Mouse (Mus musculus) MEL (cell line): ENCODE results near the gene Camta1. TPM values are rescaled to one million over a fixed set of nuclear protein-coding genes. Genes with fewer than 3 reads are reported as not detected.

Source experiments
- DNase-seq: peaks from one replicate; pipeline ENCODE4 v3.0.0; 2011; ENCODE audit warnings: low read depth, low spot score
- H3K27ac ChIP-seq: 2 replicates; pipeline ENCODE4 v1.5.1; 2012; ENCODE audit warnings: low read depth, mild to moderate bottlenecking, control low read depth, low read length, moderate library complexity; ENCODE audit not compliant: control insufficient read depth
- H3K27me3 ChIP-seq, 2 experiments: fragments of 150-350 bp in 1 of 2; sonication (generic) in 1 of 2; 2 replicates each; pipeline ENCODE4 v1.6.1; 2012; ENCODE audit warnings: low read length in 2 of 2, mild to moderate bottlenecking in 2 of 2, improper control_type of control experiment in 1 of 2, moderate library complexity in 1 of 2; ENCODE audit not compliant: insufficient read depth in 2 of 2, control insufficient read depth in 1 of 2
- H3K36me3 ChIP-seq, 2 experiments: 2 replicates each; pipeline ENCODE4 v1.6.1; 2012 to 2014; ENCODE audit warnings: low read length in 2 of 2, improper control_type of control experiment in 1 of 2, inconsistent platforms in 1 of 2, mild to moderate bottlenecking in 1 of 2; ENCODE audit not compliant: insufficient read depth in 2 of 2, control insufficient read depth in 1 of 2
- H3K4me1 ChIP-seq, 2 experiments: fragments of 150-350 bp in 1 of 2; sonication (generic) in 1 of 2; 2 replicates each; pipeline ENCODE4 v1.6.1; 2012; ENCODE audit warnings: low read length in 2 of 2, improper control_type of control experiment in 1 of 2, mild to moderate bottlenecking in 1 of 2; ENCODE audit not compliant: insufficient read depth in 2 of 2, control insufficient read depth in 1 of 2
- H3K4me3 ChIP-seq, 2 experiments: fragments of 150-350 bp in 1 of 2; sonication (generic) in 1 of 2; 2 replicates each; pipeline ENCODE4 v1.5.1; 2012; ENCODE audit warnings: low read depth in 2 of 2, low read length in 2 of 2, mild to moderate bottlenecking in 2 of 2, moderate library complexity in 2 of 2, control low read depth in 1 of 2, improper control_type of control experiment in 1 of 2; ENCODE audit not compliant: control insufficient read depth in 1 of 2, insufficient read depth in 1 of 2
- H3K79me2 ChIP-seq: 2 replicates; pipeline ENCODE4 v1.6.1; 2012; ENCODE audit warnings: mild to moderate bottlenecking, low read length, moderate library complexity; ENCODE audit not compliant: control insufficient read depth, poor library complexity, insufficient read depth
- H3K9ac ChIP-seq: 2 replicates; pipeline ENCODE4 v1.6.1; 2012; ENCODE audit warnings: low read depth, mild to moderate bottlenecking, control low read depth, low read length, moderate library complexity; ENCODE audit not compliant: control insufficient read depth, poor library complexity, severe bottlenecking
- H3K9me3 ChIP-seq: fragments of 150-350 bp; sonication (generic); replicated peaks from 2 replicates; pipeline ENCODE4 v1.6.1; 2012; ENCODE audit warnings: mild to moderate bottlenecking, low read length, improper control_type of control experiment, moderate library complexity; ENCODE audit not compliant: insufficient read depth
- ELF1 ChIP-seq: IDR thresholded peaks from 2 replicates; pipeline ENCODE4 v1.6.1; 2014; ENCODE audit warnings: low read depth, mild to moderate bottlenecking, inconsistent platforms, low read length, improper control_type of control experiment, moderate library complexity
- EP300 ChIP-seq, 2 experiments: IDR thresholded peaks; 2 replicates each; pipeline ENCODE4 v1.6.1; 2011; ENCODE audit warnings: improper control_type of control experiment in 2 of 2, low read length in 2 of 2, low read depth in 1 of 2, mild to moderate bottlenecking in 1 of 2
- GABPA ChIP-seq: IDR thresholded peaks from 2 replicates; pipeline ENCODE4 v1.6.1; 2012; ENCODE audit warnings: low read depth, mild to moderate bottlenecking, inconsistent platforms, low read length, improper control_type of control experiment, moderate library complexity
- JUND ChIP-seq: IDR thresholded peaks from 2 replicates; pipeline ENCODE4 v1.6.1; 2011; ENCODE audit warnings: low read depth, mild to moderate bottlenecking, improper control_type of control experiment, low read length
- KAT2A ChIP-seq: conservative IDR thresholded peaks from 2 replicates; pipeline ENCODE4 v1.6.1; 2012; ENCODE audit warnings: low read depth, low read length, improper control_type of control experiment, inconsistent platforms
- MAFK ChIP-seq: IDR thresholded peaks from 2 replicates; pipeline ENCODE4 v1.6.1; 2011; ENCODE audit warnings: low read depth, mild to moderate bottlenecking, low read length, improper control_type of control experiment, borderline replicate concordance
- MAX ChIP-seq: IDR thresholded peaks from 2 replicates; pipeline ENCODE4 v1.6.1; 2011; ENCODE audit warnings: low read length, improper control_type of control experiment
- MXI1 ChIP-seq: IDR thresholded peaks from 2 replicates; pipeline ENCODE4 v1.6.1; 2011; ENCODE audit warnings: mild to moderate bottlenecking, low read depth, low read length, improper control_type of control experiment
- NELFE ChIP-seq: IDR thresholded peaks from 2 replicates; pipeline ENCODE4 v1.6.1; 2011; ENCODE audit warnings: low read depth, low read length, improper control_type of control experiment
- NRF1 ChIP-seq: IDR thresholded peaks from 2 replicates; pipeline ENCODE4 v1.6.1; 2014; ENCODE audit warnings: low read depth, mild to moderate bottlenecking, inconsistent platforms, low read length, improper control_type of control experiment, moderate library complexity; ENCODE audit not compliant: poor library complexity, insufficient read depth, severe bottlenecking
- POLR2A ChIP-seq, 2 experiments: IDR thresholded peaks; 2 replicates each; pipeline ENCODE4 v1.6.1; 2011 to 2012; ENCODE audit warnings: low read length in 2 of 2, mild to moderate bottlenecking in 2 of 2, control low read depth in 1 of 2, improper control_type of control experiment in 1 of 2, low read depth in 1 of 2, moderate library complexity in 1 of 2; ENCODE audit not compliant: control insufficient read depth in 1 of 2, insufficient read depth in 1 of 2, poor library complexity in 1 of 2
- POLR2AphosphoS2 ChIP-seq: IDR thresholded peaks from 2 replicates; pipeline ENCODE4 v1.6.1; 2011; ENCODE audit warnings: low read length, improper control_type of control experiment
- SIN3A ChIP-seq: IDR thresholded peaks from 2 replicates; pipeline ENCODE4 v1.6.1; 2012; ENCODE audit warnings: low read length, improper control_type of control experiment, inconsistent platforms
- SMC3 ChIP-seq: IDR thresholded peaks from 2 replicates; pipeline ENCODE4 v1.6.1; 2011; ENCODE audit warnings: low read depth, low read length, improper control_type of control experiment
- TAL1 ChIP-seq: IDR thresholded peaks from 2 replicates; pipeline ENCODE4 v1.6.1; 2012; ENCODE audit warnings: mild to moderate bottlenecking, inconsistent platforms, low read length, moderate library complexity, mixed read lengths
- TBP ChIP-seq: IDR thresholded peaks from 2 replicates; pipeline ENCODE4 v1.8.0; 2011; ENCODE audit warnings: low read depth, low read length, improper control_type of control experiment
- TCF12 ChIP-seq: IDR thresholded peaks from 2 replicates; pipeline ENCODE4 v1.6.1; 2014; ENCODE audit warnings: low read depth, mild to moderate bottlenecking, inconsistent platforms, low read length, improper control_type of control experiment, moderate library complexity
- USF1 ChIP-seq: IDR thresholded peaks from 2 replicates; pipeline ENCODE4 v1.6.1; 2014; ENCODE audit warnings: low read depth, mild to moderate bottlenecking, inconsistent platforms, low read length, improper control_type of control experiment, moderate library complexity
- USF2 ChIP-seq, 2 experiments: IDR thresholded peaks; 2 replicates each; pipeline ENCODE4 v1.6.1; 2011 to 2012; ENCODE audit warnings: improper control_type of control experiment in 2 of 2, low read length in 2 of 2, borderline replicate concordance in 1 of 2, inconsistent platforms in 1 of 2, low read depth in 1 of 2, mild to moderate bottlenecking in 1 of 2; ENCODE audit not compliant: insufficient read depth in 1 of 2
- ZC3H11A ChIP-seq: IDR thresholded peaks from 2 replicates; pipeline ENCODE4 v1.6.1; 2012; ENCODE audit warnings: low read depth, mild to moderate bottlenecking, inconsistent platforms, low read length, improper control_type of control experiment
- polyA plus RNA-seq, 2 experiments: library from polyadenylated mRNA; stranded (reverse) in 1 of 2; unstranded in 1 of 2; fragments of >175 nt in 1 of 2; fragments of >200 nt in 1 of 2; gene quantifications; 2 replicates each; pipeline versions ENCODE4 v1.2.1 to v1.2.4; 2012; ENCODE audit warnings: low replicate concordance in 2 of 2, low read depth in 1 of 2; ENCODE audit not compliant: insufficient read length in 2 of 2, insufficient read depth in 1 of 2, missing spikeins in 1 of 2
- total RNA-seq: library from RNA; depleted of rRNA; stranded (reverse); fragments of 300-350 nt; gene quantifications from 2 replicates; pipeline ENCODE4 v1.2.3, GENCODE M21; 2012

The Camta1 gene
- total and polyA plus RNA-seq, 3 experiments = 28.2 to 87.5 TPM; not detected in 1

DNA sequence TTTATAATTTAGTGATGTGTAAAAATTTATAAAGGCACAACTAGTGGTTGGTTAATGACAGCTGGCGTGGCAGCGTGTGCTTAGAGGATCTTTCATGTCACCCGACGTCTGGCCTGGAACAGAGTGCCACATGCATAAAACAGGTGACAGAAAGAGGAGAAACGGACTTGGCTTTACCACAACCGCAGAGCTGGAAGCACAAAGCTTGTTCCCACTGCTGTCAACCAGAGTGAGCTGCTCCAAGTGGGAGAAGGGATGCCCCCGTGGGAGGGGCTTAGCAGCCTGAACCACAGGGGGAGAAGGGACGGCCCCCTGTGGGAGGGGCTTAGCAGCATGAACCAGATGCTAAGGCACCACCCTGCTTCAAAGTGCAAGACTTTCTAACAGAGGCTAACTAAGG, 452.9 kb downstream of the Camta1 start:
- Histone ChIP-seq H3K9me3 (no peaks in the 10 kb centered on the region), H3K4me3 (no peak overlapping the region), H3K36me3 (no peaks in the 10 kb centered on the region), H3K27ac (no peak overlapping the region), H3K79me2 (no peaks in the 10 kb centered on the region), H3K4me1 (no peaks in the 10 kb centered on the region), H3K27me3 (no peaks in the 10 kb centered on the region), H3K9ac (no peak overlapping the region)
- no peak for TF ChIP-seq GABPA
- TF ChIP-seq MAFK = no peak
- no peak for TF ChIP-seq SIN3A
- TF ChIP-seq TAL1 = no peak
- TF ChIP-seq NRF1 = no peak
- TF ChIP-seq USF1 = no peak
- no peak for TF ChIP-seq SMC3
- no peak for TF ChIP-seq EP300 (IDR thresholded peaks at IDR 0.05; ENCODE audit: low read depth in 1 of 2, low read length in 2 of 2)
- no peak for TF ChIP-seq ELF1
- TF ChIP-seq ZC3H11A = no peak
- no peak for TF ChIP-seq USF2 (IDR thresholded peaks at IDR 0.05; ENCODE audit: borderline replicate concordance in 1 of 2, insufficient read depth in 1 of 2, low read depth in 1 of 2, low read length in 2 of 2)
- TF ChIP-seq MAX = no peak
- no peak for TF ChIP-seq TBP
- no peak for TF ChIP-seq POLR2A (IDR thresholded peaks at IDR 0.05; ENCODE audit: control insufficient read depth in 1 of 2, insufficient read depth in 1 of 2, low read depth in 1 of 2, low read length in 2 of 2, poor library complexity in 1 of 2)
- TF ChIP-seq TCF12 = no peak
- TF ChIP-seq JUND = no peak
- DNase-seq = no peak

DNA sequence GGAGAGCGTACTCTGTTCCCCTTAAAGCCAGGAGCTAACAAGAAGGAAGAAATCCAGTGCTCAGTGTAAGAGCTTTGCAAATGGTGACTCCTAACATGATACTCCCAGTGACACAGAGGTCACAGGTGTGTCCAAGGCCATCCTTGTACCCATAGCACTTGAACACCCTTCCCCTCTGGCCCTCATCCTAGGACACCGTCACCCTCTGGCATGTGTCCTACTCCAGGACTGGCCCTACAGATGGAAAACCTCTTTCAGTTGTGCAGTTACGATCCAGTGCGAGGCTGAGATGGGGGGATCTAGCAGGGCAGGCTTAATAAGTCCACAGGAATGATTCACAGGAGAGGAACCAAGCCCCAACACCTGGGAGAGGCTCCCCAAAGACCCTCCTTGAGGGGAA, 453.4 kb downstream of the Camta1 start:
- Histone ChIP-seq H3K27ac (no peak overlapping the region), H3K9ac (no peak overlapping the region), H3K4me3 (no peak overlapping the region), H3K4me1 (no peaks in the 10 kb centered on the region), H3K9me3 (no peaks in the 10 kb centered on the region), H3K27me3 (no peaks in the 10 kb centered on the region), H3K79me2 (no peaks in the 10 kb centered on the region), H3K36me3 (no peaks in the 10 kb centered on the region)
- TF ChIP-seq NELFE (no peak), POLR2AphosphoS2 (no peak), KAT2A (no peak), MXI1 (no peak)
- DNase-seq = no peak
